Mouse (Mus musculus): ENCODE results near the gene C130032M10Rik.

C130032M10Rik gene

GRCm38 (mm10) chr9:114515364-114515763, at the start of gene C130032M10Rik:
C130032M10Rik (plus strand) TSS chr9:114515697.
- no peak for DNase-seq (ENCODE audit: low spot score)

DNA sequence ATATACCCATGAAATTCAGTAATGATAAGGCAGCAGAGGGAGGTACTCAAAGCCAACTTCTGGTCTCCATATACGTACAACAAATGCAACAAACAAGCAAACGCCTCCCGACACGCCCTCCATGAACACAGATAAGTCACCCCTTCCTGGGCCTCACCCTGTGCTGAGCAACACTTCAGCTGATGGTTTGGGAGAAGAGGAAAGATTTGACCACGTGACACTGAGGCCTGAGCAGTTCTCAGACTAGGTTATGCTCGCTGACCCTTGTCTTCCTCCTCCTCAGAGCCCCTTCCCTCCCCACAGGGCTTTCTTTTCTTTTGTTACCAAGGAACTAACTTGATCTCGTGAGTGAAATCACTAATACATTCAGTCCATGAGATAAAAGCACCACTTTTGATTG, 48.6 kb upstream of the C130032M10Rik start:
- no peak for DNase-seq (ENCODE audit: low spot score)

DNA sequence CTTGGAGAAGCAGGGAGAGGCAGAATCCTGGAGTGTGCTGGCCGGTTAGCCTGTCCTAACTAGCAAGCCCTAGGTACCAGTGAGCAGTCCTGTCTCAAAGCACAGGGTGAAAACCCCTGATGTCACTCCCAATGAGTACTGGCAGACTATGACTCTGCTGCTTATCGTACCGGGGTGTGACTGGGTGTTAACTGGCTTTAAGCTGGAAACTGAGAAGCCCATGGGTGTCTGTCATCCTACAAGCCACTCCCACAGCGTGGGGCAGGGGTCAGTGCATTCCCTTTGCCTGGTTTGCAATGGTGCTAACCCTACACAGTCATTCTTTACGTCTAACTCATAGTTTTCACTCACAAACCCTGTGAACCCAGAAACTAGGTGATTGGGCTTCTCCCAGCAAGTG, 47.3 kb upstream of the C130032M10Rik start:
- no peak for DNase-seq (ENCODE audit: low spot score)

GRCm38 (mm10) chr9:114468701-114469100, 46.8 kb upstream of the C130032M10Rik start:
- no peak for DNase-seq (ENCODE audit: low spot score)

DNA sequence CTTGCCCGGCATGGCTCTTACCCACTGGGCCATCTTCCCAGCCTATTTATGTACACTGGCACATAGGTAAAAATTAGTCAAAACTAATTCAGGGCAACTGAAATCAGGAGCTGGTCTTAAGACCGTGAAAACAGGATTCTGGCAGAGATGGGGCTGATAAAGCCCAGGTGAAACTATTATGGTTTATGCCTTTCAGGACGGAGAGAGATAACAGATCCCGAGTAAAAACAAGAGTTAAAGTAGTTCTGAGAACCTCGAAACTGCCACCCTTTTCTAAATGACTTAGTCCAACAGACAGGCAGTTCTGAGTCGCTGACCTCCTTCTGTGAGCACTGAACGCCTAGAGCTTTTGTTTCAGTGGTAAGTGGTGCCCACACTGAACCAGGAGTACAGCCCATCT, 43.6 kb upstream of the C130032M10Rik start:
- DNase-seq (ENCODE audit: low spot score): no peak

DNA sequence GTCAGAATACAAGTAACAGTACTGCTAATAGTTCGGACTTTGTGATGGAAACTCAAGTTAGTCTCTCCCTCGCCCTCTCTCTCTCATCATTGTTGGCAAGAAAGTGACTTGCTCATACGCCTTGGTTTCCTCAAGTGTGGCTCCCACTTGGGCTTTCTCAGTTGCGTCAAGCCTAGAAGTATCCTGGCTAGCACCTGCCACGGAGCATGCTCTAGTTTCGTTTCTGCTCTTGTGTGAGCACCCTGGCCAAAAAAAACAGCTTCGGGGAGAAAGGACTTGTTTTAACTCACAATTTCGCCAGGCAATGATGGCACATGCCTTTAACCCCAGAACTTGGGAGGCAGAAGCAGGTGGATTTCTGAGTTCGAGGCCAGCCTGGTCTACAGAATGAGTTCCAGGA, 38.5 kb upstream of the C130032M10Rik start:
- DNase-seq (ENCODE audit: low spot score): no peak

GRCm38 (mm10) chr9:114480940-114481339, 34.6 kb upstream of the C130032M10Rik start:
- no peak for DNase-seq (ENCODE audit: low spot score)

- DNase-seq (ENCODE audit: low spot score): no peak
Observed at GRCm38 (mm10) chr9:114484771-114485170, 30.7 kb upstream of the C130032M10Rik start.

GRCm38 (mm10) chr9:114486808-114487207, 28.7 kb upstream of the C130032M10Rik start:
- no peak for DNase-seq (ENCODE audit: low spot score)

GRCm38 (mm10) chr9:114487481-114488258, 27.8 kb upstream of the C130032M10Rik start:
- no peak for DNase-seq (ENCODE audit: low spot score)

DNA sequence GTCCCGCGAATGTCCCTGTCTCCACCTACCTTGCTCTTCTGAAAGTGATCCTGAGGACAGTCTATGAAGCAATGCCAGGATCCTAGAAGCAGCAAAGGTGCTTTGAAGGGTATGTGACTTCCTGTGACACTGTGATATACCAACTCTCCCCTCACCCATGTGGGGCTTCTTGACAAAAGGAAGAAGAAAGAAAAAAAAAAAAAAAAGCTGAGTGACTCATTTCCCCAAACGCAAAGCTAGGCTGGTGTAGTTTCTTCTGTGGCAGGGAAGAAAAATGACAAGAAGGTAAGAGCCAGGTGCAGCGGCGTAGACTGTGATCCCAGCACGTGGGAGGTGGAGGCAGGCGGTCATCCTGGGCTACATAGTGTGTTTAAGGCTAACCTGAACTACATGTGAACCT, 19.0 kb upstream of the C130032M10Rik start:
- no peak for DNase-seq (ENCODE audit: low spot score)

- peak; percentile 95 for DNase-seq (ENCODE audit: low spot score)
Observed at GRCm38 (mm10) chr9:114498218-114498617, 17.3 kb upstream of the C130032M10Rik start.

DNA sequence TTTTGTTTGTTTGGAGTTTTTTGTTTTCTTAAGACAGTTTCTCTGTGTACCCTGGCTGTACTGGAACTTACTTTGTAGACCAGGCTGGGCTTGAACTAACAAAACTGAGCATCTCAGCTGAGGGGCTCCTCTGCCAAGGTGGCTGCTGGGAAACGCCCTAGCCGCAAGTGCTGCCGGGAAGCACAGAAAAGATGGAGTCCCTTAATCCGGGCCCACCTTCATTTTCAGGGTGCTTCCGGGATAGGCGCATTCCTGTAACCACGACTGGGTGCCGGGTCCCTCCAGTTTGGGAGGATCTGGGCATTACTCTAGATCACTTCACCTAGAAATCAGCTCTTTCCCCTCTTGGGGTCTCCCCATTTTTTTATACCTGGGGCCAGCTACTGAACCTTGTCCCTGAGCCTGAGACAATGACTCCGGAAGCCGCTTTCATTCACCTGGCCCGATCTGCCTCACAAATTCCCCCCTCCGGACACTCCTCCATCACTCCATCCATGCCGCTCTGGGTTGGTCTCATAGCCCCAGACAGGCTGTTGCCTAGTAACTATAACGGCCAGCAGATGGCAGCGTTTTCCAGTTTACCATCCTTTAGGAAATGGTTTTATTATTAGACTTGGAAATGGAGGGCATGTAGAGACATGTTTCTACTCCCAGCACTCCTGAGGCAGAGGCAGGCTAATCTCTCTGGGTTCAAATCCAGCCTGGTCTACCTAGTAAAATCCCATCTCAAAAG, 15.5 kb upstream of the C130032M10Rik start:
- peak; percentile 88 for DNase-seq (ENCODE audit: low spot score)

- DNase-seq (ENCODE audit: low spot score): no peak
Observed at GRCm38 (mm10) chr9:114501111-114501510, 14.4 kb upstream of the C130032M10Rik start.

DNA sequence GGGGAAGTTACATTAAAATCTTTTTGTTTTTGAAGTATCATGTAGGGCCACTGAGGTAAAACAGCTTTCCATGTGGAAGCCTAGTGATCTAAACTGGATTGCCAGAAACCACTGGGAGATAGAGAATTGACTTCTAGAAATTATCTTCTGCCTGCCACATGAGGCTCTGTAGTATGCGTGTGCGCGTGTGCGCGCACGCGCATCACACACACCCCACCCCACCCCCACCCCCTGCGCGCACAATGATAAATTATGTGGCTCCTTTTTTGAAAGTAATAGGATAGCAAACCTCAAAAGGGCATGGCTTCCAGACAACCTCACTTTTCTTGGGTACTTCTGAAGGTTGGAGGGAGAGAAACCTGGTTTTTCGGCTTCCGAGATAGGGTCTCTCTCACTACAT, 13.6 kb upstream of the C130032M10Rik start:
- no peak for DNase-seq (ENCODE audit: low spot score)

DNA sequence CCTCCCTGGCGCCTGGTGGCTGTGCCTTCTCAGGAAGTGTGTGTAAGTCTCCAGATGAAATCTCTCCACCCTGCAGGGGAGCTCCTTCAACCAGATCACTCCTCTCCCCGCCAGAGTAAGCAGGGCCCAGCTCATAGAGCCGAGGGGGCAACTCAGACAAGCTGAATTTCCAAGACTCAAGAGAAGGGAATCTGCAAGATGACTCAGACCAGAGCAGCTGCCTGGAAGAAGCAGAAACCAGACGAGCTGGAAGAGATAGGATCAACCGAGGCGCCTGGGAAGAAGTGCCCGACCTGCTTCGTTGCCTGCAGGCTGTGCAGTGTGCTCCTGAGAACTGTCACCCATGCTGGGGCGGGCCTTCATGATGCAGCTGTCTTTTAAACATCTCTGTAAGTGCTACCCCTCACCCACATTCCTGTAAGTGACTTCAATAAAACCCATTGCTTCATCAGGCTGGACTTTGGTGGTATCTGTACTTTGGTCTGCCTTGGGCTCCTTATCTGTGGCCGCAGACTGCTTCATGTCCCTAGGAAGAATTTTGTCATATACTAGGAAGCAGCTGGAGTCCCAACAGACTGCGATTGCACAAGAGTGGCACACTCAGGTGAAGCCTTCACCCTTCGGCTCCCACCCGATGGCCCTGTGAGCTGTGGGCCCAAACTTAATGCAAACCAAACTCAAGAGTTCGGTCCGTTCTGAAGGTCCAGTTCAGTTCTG, 12.6 kb upstream of the C130032M10Rik start:
- no peak for DNase-seq (ENCODE audit: low spot score)

DNA sequence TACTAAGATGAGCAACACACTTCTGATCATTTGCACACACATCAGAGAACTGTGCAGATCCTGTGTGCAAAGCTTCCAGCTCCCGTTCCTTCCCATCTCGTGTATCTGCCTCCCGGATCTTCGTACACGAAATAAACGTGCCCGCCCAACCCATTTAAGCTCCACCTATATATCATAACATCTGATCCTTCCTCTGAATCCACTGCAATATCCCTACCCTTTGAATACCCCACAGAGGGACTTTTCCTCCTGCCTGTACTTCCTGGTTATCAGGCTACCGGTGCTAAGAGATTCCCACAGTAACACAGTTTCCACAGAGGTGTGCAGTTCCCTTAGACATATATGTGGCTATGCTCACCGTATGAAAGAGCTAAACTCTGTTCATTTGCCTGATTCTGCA, 10.7 kb upstream of the C130032M10Rik start, which contains the start of gene Ccr4:
Gene Ccr4 (minus strand): TSS at position 101 of the 400 bp plus-strand sequence.
- DNase-seq (ENCODE audit: low spot score): no peak

DNA sequence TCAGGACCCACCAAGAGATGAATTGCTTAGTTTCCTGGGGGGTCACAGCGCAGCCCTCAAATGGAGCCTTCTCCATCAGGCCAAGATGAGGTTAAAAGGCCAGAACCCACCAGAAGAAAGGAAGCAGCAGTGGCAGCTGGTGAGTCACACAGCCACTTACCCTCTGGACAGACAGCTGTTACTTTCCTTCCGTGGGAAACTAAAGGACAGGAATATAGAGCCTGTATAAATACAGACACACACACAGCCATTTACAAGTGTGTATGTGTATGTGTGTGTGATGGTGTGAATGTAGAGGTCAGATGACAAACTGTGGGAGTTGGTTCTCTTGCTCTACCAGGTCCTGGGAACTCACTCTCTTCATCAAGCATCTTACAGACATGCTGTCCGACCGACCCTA, 8.9 kb upstream of the C130032M10Rik start:
- no peak for DNase-seq (ENCODE audit: low spot score)

DNA sequence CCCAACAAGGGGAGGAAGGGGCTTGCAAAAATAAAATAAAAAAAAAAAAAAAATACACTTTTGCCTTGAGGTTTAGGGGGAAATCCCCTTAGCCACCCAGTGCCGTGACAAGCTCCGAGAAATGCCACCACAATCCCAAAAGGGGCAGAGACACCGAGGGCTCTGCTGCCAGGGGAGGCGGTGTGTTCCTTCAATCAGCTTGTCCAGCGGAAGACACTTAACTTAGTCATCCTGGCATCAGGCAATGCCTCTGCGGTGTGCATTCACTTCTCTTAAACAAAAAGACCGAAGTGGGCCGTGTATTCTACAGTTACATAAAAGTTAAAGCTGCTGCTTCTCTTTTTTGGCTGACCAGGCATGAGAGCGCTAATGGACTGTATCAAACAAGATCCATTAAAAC, 8.1 kb upstream of the C130032M10Rik start:
- DNase-seq (ENCODE audit: low spot score): no peak

GRCm38 (mm10) chr9:114509785-114510184, 5.7 kb upstream of the C130032M10Rik start:
- no peak for DNase-seq (ENCODE audit: low spot score)

GRCm38 (mm10) chr9:114512831-114513230, 2.7 kb upstream of the C130032M10Rik start:
- DNase-seq (ENCODE audit: low spot score): no peak

DNA sequence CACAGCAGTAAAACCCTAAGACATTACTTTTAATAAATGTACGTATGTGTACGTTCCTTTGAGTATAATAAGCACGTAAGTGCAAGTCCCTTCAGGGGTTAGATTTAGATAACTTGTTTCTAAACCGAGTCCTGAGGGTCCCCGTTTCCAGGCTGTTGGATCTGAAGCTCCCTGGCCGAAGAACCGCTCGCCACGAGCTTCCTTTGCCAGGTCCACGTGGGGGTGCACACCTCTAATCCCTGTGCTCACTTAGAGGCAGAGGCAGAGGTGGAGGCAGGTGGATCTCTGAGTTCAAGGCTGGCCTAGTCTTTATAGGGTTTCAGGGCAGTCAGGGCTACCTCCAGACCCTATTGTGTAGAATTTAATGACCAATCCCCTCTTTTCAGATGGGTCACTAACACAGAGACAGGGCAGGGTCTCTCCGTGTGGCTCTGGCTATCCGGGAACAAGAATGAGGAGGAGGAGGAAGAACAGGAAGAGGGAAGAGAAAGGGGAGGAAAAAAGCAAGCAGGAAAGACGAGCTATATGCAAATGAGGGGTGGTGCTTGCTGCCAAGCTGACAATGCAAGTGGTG, 2.5 kb downstream of the C130032M10Rik start:
- DNase-seq (ENCODE audit: low spot score): no peak

Measured in retina, embryonic 14.5 days (tissue).